Mouse (Mus musculus) layer of hippocampus, adult 2 months (tissue): ENCODE data around the gene Gm17657. TPM values are rescaled to one million over a fixed set of nuclear protein-coding genes. Genes with fewer than 3 reads are reported as not detected.

Experiments used
- DNase-seq, 2 experiments: peaks; one replicate each; pipeline ENCODE4 v3.0.0; 2022; ENCODE audit warnings: low spot score in 2 of 2
- H3K27ac ChIP-seq: fragments of 200-600 bp; 2 replicates; pipeline ENCODE4 v1.8.1; 2022
- H3K4me3 ChIP-seq: fragments of 200-600 bp; 2 replicates; pipeline ENCODE4 v1.8.1; 2022; ENCODE audit warnings: mild to moderate bottlenecking
- CTCF ChIP-seq: fragments of 200-600 bp; conservative IDR thresholded peaks from 2 replicates; pipeline ENCODE4 v1.8.1; 2022; ENCODE audit warnings: antibody characterized with exemption, mild to moderate bottlenecking, moderate library complexity
- long read RNA-seq, 2 experiments: library from polyadenylated mRNA; stranded (forward); transcript quantifications; one replicate each; pipeline ENCODE4 v2.0.0; 2021; ENCODE audit warnings: borderline mapping rate in 2 of 2
- total RNA-seq, 2 experiments: library from RNA; stranded (reverse); gene quantifications; 2 replicates each; pipeline ENCODE4 v1.2.3; 2021

Gm17657 gene
- not detected for total RNA-seq
- long read RNA-seq, experiment 1, partial matches to known transcripts = 0 of 1 reads
- long read RNA-seq, experiment 1, other reads (novel, unspliced or antisense) = 1 of 1 reads
- long read RNA-seq, experiment 2 = 0 reads

DNA sequence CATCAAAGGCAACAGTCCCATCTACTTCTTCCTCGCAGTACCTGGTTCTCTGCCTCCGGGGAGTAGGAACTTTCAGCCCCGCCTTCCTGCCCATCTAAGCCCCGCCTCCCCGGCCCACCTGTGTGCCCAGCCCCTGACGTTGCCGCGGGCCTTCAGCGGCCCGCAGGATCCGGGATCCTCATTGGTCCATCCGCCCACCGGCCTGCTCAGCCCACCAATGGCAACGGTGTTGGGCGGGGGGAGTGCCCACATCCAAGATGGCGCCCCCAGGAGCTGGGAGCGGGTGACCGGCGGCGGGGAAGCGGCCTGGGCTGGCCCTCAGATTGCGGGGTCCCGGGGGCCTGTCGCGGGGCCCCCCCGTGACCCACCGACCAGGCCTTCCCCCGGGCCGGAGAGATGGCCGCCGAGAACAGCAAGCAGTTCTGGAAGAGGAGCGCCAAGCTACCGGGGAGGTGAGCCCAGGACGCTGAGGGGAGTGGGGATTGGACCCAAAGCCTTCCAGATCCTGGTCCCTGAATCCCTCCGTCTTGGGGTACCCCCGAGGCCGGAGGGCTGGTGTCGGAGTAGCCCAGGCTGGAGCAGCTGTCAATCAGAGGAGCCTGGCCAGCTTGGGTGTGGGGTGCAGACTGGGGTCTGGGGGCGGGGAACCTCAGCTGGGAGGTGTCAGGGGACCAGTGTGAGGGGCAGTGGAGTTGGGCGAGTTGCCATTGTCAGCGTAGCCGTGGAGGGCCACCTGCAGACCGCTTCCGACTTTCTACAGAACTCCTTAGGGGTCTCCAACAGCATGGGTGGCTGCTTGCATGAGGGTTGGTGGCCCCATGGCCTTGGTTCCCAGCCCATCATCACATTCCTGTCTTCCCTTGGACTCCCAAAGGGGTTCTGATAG lies at the start of gene Gm17657, which contains the start of gene Tbc1d22b:
TSS of gene Gm17657 (minus strand) at position 96 of the 886 bp plus-strand sequence.
TSS of gene Tbc1d22b (plus strand) at position 243 of the 886 bp plus-strand sequence.
- H3K27ac ChIP-seq = peak within 1 kb of the TSS; percentile 92
- DNase-seq = peak; percentile 95
- H3K4me3 ChIP-seq = peak within 1 kb of the TSS; percentile 81
- no peak for TF ChIP-seq CTCF

GRCm38 (mm10) chr17:29599051-29599450 lies 49.6 kb upstream of the Gm17657 start:
- no peak overlapping the region for H3K4me3 ChIP-seq
- TF ChIP-seq CTCF = no peak
- no peak overlapping the region for H3K27ac ChIP-seq
- DNase-seq = no peak

- Histone ChIP-seq H3K27ac (no peak overlapping the region), H3K4me3 (no peak overlapping the region)
- no peak for DNase-seq
- no peak for TF ChIP-seq CTCF
Observed at GRCm38 (mm10) chr17:29596771-29597132, 47.3 kb upstream of the Gm17657 start.

DNA sequence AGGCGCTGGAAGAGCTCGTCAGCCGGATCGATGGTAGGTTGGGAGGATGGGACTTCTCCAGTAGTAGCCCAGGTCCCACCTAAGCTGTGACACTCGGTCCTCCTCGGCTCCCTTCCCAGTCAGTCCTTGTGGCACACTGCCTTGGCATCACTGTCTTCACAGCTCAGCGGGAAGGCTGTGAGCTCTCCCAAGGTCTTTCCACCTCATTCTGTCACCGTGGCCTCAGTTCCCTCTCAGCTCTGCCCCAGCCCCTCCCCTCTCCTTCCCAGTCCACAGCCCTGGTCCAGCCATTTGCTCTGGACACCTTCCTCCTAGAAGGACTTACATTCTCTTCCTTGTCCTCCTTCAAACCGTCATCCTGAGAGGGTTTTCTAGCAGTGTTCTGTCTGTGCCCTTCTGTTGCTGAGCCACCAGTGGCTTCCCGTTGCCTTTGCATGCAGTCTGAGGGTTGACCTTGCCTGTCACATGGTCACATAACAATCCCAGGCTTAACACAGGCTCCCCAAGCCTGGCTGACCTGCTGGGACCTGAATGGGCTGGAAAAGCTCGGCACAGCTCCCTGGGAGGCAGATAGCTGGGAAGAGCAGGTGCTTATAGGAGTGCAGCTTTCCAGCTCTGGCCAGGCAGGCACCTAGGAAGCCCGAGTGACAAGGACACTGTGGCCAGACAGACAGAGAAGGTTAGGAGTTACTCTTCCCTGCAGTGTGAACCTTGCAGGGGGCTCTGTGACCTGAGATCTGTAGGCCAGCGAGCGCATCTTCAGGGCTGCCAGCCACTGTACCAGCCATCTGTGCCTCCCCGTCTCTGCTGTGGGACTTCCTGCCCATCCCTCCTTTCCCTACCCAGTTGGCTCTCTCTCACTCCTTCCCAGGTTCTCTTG lies 46.7 kb upstream of the Gm17657 start:
- Histone ChIP-seq H3K27ac (no peak overlapping the region), H3K4me3 (no peak overlapping the region)
- DNase-seq = no peak
- no peak for TF ChIP-seq CTCF

DNA sequence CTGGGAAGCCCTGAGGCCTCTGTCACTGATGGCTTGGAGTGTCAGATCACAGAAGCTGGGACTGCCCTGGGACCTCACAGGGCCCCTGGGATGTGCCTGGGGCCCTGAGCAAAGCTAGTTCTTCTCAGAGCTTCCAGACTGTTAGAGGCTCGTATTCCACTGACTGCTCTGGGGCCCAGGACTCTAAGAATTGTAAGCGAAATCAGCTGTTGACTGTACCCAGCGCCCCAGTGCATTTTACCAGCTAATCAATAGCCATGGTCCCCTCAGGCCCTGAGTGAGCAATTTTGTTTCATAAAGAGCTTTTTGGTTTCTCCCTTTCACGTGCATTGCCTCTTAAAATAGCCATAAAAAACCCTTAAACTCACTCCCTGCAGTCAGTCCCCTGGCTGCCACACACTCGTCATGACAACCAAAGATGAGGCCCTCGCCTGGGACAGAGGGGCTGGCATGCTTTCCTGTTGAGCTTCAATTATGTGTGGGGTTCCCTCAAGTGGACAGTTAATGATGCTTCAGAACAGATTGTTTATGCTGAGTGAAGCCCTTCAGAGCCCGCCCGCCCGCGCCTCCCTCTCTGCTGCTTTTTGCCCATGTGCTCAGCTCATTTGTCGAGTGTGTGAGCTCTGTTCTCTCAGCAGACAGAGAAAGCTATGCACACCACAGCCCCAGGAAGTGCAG lies 39.9 kb upstream of the Gm17657 start:
- DNase-seq = peak in 1 of 2 experiments; percentile 42
- no peak overlapping the region for H3K4me3 ChIP-seq
- no peak; the same call in 1 of the 2 replicates for TF ChIP-seq CTCF
- H3K27ac ChIP-seq = peak overlapping the region; percentile 19; the same call in 1 of the 2 replicates

GRCm38 (mm10) chr17:29586921-29587320 lies 37.5 kb upstream of the Gm17657 start:
- Histone ChIP-seq H3K27ac (no peak overlapping the region), H3K4me3 (no peak overlapping the region)
- TF ChIP-seq CTCF = no peak
- no peak for DNase-seq

- no peak for DNase-seq
- TF ChIP-seq CTCF = no peak
- H3K4me3 ChIP-seq = no peak overlapping the region
- H3K27ac ChIP-seq = peak overlapping the region; percentile 79; the same call in 1 of the 2 replicates
Observed at GRCm38 (mm10) chr17:29585446-29585845, 36.0 kb upstream of the Gm17657 start.

DNA sequence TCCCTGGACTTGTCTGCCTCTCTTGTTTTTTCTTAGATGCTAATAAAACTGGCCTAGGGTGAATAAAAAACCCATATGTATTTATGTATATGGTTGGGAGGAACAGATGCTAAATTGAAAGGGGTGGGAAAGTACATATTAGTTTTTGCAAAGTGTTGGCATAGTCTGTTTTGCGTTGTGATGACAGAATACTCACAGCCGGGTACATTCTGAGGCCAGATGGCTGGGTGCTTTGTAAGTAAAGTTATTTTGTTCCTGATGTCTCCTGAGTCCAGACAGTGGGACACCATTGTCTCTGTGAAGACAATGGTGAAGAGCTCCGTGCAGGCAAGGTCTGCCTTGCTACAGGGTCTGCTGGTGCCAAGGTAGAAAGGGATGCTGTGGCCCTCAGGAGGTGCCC lies 35.3 kb upstream of the Gm17657 start:
- Histone ChIP-seq H3K27ac (peak overlapping the region; percentile 79), H3K4me3 (no peak overlapping the region)
- TF ChIP-seq CTCF = no peak
- DNase-seq = peak; percentile 53 to 66

DNA sequence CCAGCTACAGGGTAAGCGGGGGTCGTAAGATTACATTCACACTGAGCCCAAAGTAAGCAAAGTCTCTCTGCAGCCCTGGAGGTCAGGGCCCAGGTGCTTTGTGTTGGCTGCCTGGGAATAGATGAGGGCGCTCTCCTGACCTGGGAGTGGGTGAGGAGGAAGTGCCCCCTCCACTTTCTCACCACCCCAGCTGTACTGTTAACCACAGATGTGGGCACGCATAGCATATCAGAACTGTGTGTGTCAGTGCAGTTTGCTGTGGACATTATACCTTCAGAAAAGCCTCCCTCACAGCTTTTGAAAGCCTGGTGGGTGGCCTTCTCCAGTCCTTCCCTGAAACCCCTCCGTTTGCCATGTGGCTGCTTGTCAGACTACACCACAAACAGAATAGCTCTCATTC lies 34.9 kb upstream of the Gm17657 start:
- H3K27ac ChIP-seq = peak overlapping the region; percentile 79
- DNase-seq = no peak
- H3K4me3 ChIP-seq = no peak overlapping the region
- no peak for TF ChIP-seq CTCF

DNA sequence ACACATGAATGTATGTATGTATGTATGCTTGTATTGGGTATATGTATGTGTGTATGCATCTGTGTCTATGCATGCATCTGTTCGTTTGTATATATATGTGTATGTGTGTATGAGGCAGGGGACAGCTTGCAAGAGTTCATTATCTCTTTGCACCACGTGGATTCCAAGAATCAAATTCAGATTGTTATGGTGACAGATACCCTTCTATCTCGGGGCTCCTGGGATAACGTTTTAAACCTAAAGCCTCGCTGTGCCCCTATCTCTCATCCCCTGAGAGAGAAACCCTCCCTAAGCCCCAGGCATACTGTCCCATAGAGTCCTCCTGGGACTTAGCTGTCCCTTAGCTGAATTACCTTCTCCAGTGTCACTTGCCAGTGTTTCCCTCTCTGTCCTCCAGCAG lies 34.1 kb upstream of the Gm17657 start:
- H3K27ac ChIP-seq = peak overlapping the region; percentile 79; the same call in 1 of the 2 replicates
- no peak overlapping the region for H3K4me3 ChIP-seq
- DNase-seq = no peak
- no peak for TF ChIP-seq CTCF

GRCm38 (mm10) chr17:29579579-29580126 lies 30.2 kb upstream of the Gm17657 start:
- DNase-seq = no peak
- Histone ChIP-seq H3K4me3 (no peak overlapping the region), H3K27ac (no peak overlapping the region)
- TF ChIP-seq CTCF = no peak

GRCm38 (mm10) chr17:29569831-29570230 lies 20.4 kb upstream of the Gm17657 start:
- Histone ChIP-seq H3K27ac (no peak overlapping the region), H3K4me3 (no peak overlapping the region)
- no peak for TF ChIP-seq CTCF
- no peak for DNase-seq
